Mouse (Mus musculus) limb, embryonic 14.5 days (tissue): ENCODE results near the gene Psmb6. TPM values are rescaled to one million over a fixed set of nuclear protein-coding genes. Genes with fewer than 3 reads are reported as not detected.

ENCODE experiments used
- ATAC-seq: fragments of 200-750 bp; cut with Nextera tagmentation; 2 replicates; pipeline ENCODE4 v1.8.0; 2017; ENCODE audit warnings: low read depth, moderate number of reproducible peaks, moderate TSS enrichment; ENCODE audit not compliant: low FRiP score
- DNase-seq: peaks from one replicate; pipeline ENCODE4 v3.0.0-alpha.2; 2015; ENCODE audit warnings: low spot score
- H3K27ac ChIP-seq: fragments of 300-500 bp; sonication (generic); replicated peaks from 2 replicates; pipeline ENCODE4 v1.5.1; 2014; ENCODE audit warnings: low read depth, mild to moderate bottlenecking, low read length, moderate library complexity, mixed read lengths
- H3K27me3 ChIP-seq: fragments of 300-500 bp; sonication (generic); 2 replicates; pipeline ENCODE4 v1.6.1; 2014; ENCODE audit warnings: low read length, mixed read lengths; ENCODE audit not compliant: control insufficient read depth, insufficient read depth
- H3K36me3 ChIP-seq: fragments of 300-500 bp; sonication (generic); 2 replicates; pipeline ENCODE4 v1.6.1; 2014; ENCODE audit warnings: mild to moderate bottlenecking, low read length, moderate library complexity, mixed read lengths; ENCODE audit not compliant: control insufficient read depth, insufficient read depth
- H3K4me1 ChIP-seq: fragments of 300-500 bp; sonication (generic); 2 replicates; pipeline ENCODE4 v1.6.1; 2014; ENCODE audit warnings: antibody characterized with exemption, low read length, mixed read lengths; ENCODE audit not compliant: control insufficient read depth, insufficient read depth
- H3K4me2 ChIP-seq: fragments of 300-500 bp; sonication (generic); replicated peaks from 2 replicates; pipeline ENCODE4 v1.6.1; 2014; ENCODE audit warnings: low read depth, mild to moderate bottlenecking, low read length, moderate library complexity; ENCODE audit not compliant: severe bottlenecking
- H3K4me3 ChIP-seq: fragments of 300-500 bp; sonication (generic); replicated peaks from 2 replicates; pipeline ENCODE4 v1.5.1; 2014; ENCODE audit warnings: low read length
- H3K9ac ChIP-seq: fragments of 300-500 bp; sonication (generic); 2 replicates; pipeline ENCODE4 v1.6.1; 2014; ENCODE audit warnings: mild to moderate bottlenecking, low read depth, low read length, moderate library complexity; ENCODE audit not compliant: severe bottlenecking
- H3K9me3 ChIP-seq: fragments of 300-500 bp; sonication (generic); 2 replicates; pipeline ENCODE4 v1.6.1; 2016; ENCODE audit warnings: low read length; ENCODE audit not compliant: control insufficient read depth
- POLR2A ChIP-seq: fragments of 200-500 bp; IDR thresholded peaks from 2 replicates; pipeline ENCODE4 v1.8.0; 2012; ENCODE audit warnings: inconsistent platforms, mild to moderate bottlenecking, moderate library complexity, borderline replicate concordance; ENCODE audit not compliant: insufficient read depth, insufficient read length; ENCODE audit errors: extremely low read depth
- WGBS: fragments of 180-500 bp; shearing (Covaris S2); extraction: QIAGEN DNeasy Blood & Tissue Kit; methylation state at CpG from one replicate; pipeline ENCODE4 v1.1.7; 2014; 5-methylcytosine and 5-hydroxymethylcytosine counted together
- polyA plus RNA-seq, 2 experiments: library from polyadenylated mRNA; depleted of rRNA in 1 of 2; stranded (reverse) in 1 of 2; unstranded in 1 of 2; fragments of >200 nt; fragmentation: Nextera tagmentation in 1 of 2; extraction: Ambion mirVana in 1 of 2; gene quantifications; 2 replicates each; pipeline versions ENCODE4 v1.2.1 to v1.2.3; 2012 to 2014

Gene Psmb6
- polyA plus RNA-seq, 2 experiments = 421 to 779 TPM

- Histone ChIP-seq H3K4me1 (no peaks in the 10 kb centered on the region), H3K4me2 (no peak overlapping the region), H3K9ac (no peak overlapping the region), H3K4me3 (no peak overlapping the region), H3K36me3 (no peaks in the 10 kb centered on the region), H3K9me3 (no peaks in the 10 kb centered on the region), H3K27me3 (no peaks in the 10 kb centered on the region), H3K27ac (no peak overlapping the region)
- 73% methylated on average over 14 of the region's 14 CpGs for WGBS
- ATAC-seq (no peak), DNase-seq (no peak)
- no peak for TF ChIP-seq POLR2A
These were observed 25.3 kb upstream of the Psmb6 start for GRCm38 (mm10) chr11:70499566-70500475.

GRCm38 (mm10) chr11:70500476-70500812 is 24.7 kb upstream of the Psmb6 start:
- Histone ChIP-seq H3K4me3 (no peak overlapping the region), H3K36me3 (no peaks in the 10 kb centered on the region), H3K9me3 (no peaks in the 10 kb centered on the region), H3K9ac (no peak overlapping the region), H3K27me3 (no peaks in the 10 kb centered on the region), H3K4me2 (no peak overlapping the region), H3K27ac (no peak overlapping the region), H3K4me1 (no peaks in the 10 kb centered on the region)
- no peak for DNase-seq
- ATAC-seq = no peak
- WGBS = 92% methylated on average over 1 of the region's 1 CpGs
- no peak for TF ChIP-seq POLR2A

DNA sequence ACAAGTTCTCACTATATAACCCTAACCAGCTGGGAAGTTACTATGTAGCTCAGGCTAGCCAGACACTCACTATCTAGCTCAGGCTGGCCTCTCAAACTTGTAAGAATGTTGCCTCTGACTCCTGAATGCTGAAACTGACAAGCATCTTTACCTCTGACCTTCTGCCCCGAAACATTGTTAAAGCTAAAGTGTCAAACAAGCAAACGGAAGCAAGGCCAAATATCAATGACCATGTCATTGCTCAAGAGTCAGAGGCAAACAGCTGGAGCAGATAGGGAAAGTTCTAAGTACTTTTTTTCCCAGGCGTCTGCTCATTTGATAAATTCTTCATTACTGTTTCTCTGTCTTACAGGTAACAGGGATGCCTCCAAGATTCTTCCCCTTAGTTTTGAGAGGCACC is 23.1 kb upstream of the Psmb6 start:
- no peak overlapping the region for H3K9ac ChIP-seq
- H3K4me1 ChIP-seq = no peaks in the 10 kb centered on the region
- ATAC-seq (no peak), DNase-seq (no peak)
- no peak overlapping the region for H3K4me2 ChIP-seq
- H3K4me3 ChIP-seq = no peak overlapping the region
- no peaks in the 10 kb centered on the region for H3K9me3 ChIP-seq
- no peaks in the 10 kb centered on the region for H3K27me3 ChIP-seq
- TF ChIP-seq POLR2A = no peak
- no peaks in the 10 kb centered on the region for H3K36me3 ChIP-seq
- 72% methylated on average over 3 of the region's 3 CpGs for WGBS
- no peak overlapping the region for H3K27ac ChIP-seq

DNA sequence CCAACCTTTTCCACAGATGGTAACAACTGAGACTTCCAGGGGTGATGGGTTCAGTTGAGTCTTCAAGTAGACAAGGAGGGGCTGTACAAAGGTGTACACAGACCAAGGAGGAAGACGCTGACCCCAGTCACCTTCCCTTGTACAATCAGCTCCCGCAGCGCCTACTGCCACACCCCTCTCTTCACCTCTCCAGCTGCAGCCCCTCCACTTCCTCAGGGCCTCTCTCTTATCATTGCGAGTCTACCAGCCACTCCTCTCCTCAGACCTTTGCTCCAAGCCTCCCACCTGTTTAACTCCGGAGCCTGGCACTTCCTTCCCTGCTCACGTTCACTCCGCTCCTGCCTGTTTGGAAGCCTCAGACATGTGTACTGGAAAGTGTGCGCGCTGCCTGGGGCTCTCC is 20.2 kb upstream of the Psmb6 start, which contains the start of gene Tm4sf5:
TSS of gene Tm4sf5 (plus strand) at position 275 of the 400 bp plus-strand sequence.
- H3K27me3 ChIP-seq = no peaks in the 10 kb centered on the region
- ATAC-seq (no peak), DNase-seq (no peak)
- H3K27ac ChIP-seq = no peak within 1 kb of the TSS
- no peak for TF ChIP-seq POLR2A
- WGBS = 70% methylated on average over 9 of the region's 9 CpGs
- H3K36me3 ChIP-seq = no peaks in the 10 kb centered on the region
- no peak within 1 kb of the TSS for H3K4me2 ChIP-seq
- H3K9me3 ChIP-seq = no peaks in the 10 kb centered on the region
- no peaks in the 10 kb centered on the region; the same call in 1 of the 2 replicates for H3K4me1 ChIP-seq
- no peak within 1 kb of the TSS for H3K9ac ChIP-seq
- H3K4me3 ChIP-seq = no peak within 1 kb of the TSS

- Histone ChIP-seq H3K9ac (no peak overlapping the region), H3K9me3 (no peaks in the 10 kb centered on the region), H3K27me3 (no peaks in the 10 kb centered on the region), H3K4me1 (no peaks in the 10 kb centered on the region; the same call in 1 of the 2 replicates), H3K36me3 (no peaks in the 10 kb centered on the region), H3K27ac (no peak overlapping the region), H3K4me2 (no peak overlapping the region), H3K4me3 (no peak overlapping the region)
- DNase-seq (peak; percentile 73), ATAC-seq (no peak)
- 26% methylated on average over 4 of the region's 4 CpGs for WGBS
- no peak for TF ChIP-seq POLR2A
These were observed 18.8 kb upstream of the Psmb6 start for GRCm38 (mm10) chr11:70506385-70506784.
